Mouse (Mus musculus) gastrocnemius, adult 2 months (tissue): ENCODE results near the gene Epha10. TPM values are rescaled to one million over a fixed set of nuclear protein-coding genes. Genes with fewer than 3 reads are reported as not detected.
A peak's percentile ranks its signal among the peaks of the same experiment; 100 is the strongest.

Experiments used
- DNase-seq: peaks from one replicate; pipeline ENCODE4 v3.0.0; 2022
- H3K27ac ChIP-seq: fragments of 200-600 bp; 2 replicates; pipeline ENCODE4 v1.8.1; 2022; ENCODE audit warnings: mild to moderate bottlenecking
- H3K4me3 ChIP-seq: fragments of 200-600 bp; 2 replicates; pipeline ENCODE4 v1.8.1; 2022; ENCODE audit warnings: mild to moderate bottlenecking, moderate library complexity
- CTCF ChIP-seq: fragments of 200-600 bp; IDR thresholded peaks from 2 replicates; pipeline ENCODE4 v1.8.1; 2022; ENCODE audit warnings: antibody characterized with exemption, mild to moderate bottlenecking, moderate library complexity
- intact Hi-C: fragments of 180-260 bp; cut with DNase I; formaldehyde crosslinking; loops from one replicate; pipeline ENCODE4 v1.15.1; 2025
- total RNA-seq, 2 experiments: library from RNA; stranded (reverse); gene quantifications; 2 replicates each; pipeline ENCODE4 v1.2.3; 2021

Gene Epha10
- total RNA-seq, 2 experiments from 2014 or later: not detected

- intact Hi-C loops: no loop called here
- no peak within 1 kb of the TSS for H3K27ac ChIP-seq
- DNase-seq: no peak
- TF ChIP-seq CTCF: no peak
- H3K4me3 ChIP-seq: peak within 1 kb of the TSS; percentile 67
Measured at GRCm38 (mm10) chr4:124861283-124862188, 19.2 kb upstream of the Epha10 start, which contains the start of gene Maneal. Gene Maneal (minus strand): TSS chr4:124862171.

DNA sequence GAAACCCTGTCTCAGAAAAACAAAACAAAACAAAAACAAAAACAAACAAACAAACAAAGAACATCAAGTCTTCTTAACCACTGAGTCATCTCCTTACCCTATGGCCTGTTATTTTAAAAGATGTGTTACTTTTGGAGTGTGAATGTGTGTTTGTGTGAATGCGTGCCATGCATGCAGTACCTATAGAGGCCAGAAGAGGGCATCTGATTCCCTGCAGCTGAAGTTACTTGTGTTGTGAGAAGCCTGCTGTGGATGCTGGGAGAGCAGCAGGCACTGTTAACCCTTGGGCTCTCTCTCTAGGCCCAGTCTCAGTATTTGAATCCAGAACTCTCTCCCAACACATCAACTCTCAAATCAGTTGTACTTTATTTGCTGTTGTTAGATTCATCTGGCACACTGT is 8.0 kb upstream of the Epha10 start:
- intact Hi-C loops: no loop called here

GRCm38 (mm10) chr4:124881341-124881908 is 726 bp downstream of the Epha10 start:
- no peak for DNase-seq
- intact Hi-C loops: no loop called here
- Histone ChIP-seq H3K27ac (no peak overlapping the region), H3K4me3 (peak overlapping the region; percentile 23)
- TF ChIP-seq CTCF: no peak

More for the DNA sequence above, 8.0 kb upstream of the Epha10 start:
- TF ChIP-seq CTCF: peak; percentile 15; the same call in 1 of the 2 replicates
- DNase-seq: no peak
- Histone ChIP-seq H3K4me3 (no peak overlapping the region), H3K27ac (no peak overlapping the region)

DNA sequence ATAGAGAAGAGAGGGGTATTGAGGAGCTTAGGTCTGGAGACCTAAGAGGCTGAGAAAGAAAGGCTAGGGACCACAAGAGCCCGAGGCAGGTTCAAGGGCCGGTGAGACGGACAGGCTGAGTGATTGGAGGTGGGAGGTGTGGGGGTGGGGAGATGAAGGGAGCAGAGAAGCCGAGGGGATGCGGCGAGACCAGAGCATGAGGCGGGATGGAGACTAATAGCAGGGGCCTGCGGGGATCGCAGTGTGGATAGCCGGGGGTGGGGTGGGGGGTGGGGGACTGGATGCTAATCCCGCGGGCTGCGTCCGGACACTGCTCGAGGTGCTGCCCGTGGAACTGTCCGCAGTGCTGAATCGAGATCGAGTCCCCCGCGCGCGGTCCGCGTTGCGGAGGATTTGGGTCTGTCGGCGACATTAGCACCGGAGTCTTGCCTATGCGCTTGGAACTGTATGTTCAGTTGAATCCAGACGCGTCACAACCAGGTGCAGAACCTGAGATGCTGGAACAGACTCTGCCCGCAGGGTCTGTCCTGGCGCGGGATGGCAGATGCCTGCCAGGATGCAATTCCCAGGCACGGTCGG is 1.5 kb downstream of the Epha10 start:
- Histone ChIP-seq H3K27ac (no peak overlapping the region), H3K4me3 (no peak overlapping the region)
- intact Hi-C loops: no loop called here
- DNase-seq: no peak
- no peak for TF ChIP-seq CTCF

DNA sequence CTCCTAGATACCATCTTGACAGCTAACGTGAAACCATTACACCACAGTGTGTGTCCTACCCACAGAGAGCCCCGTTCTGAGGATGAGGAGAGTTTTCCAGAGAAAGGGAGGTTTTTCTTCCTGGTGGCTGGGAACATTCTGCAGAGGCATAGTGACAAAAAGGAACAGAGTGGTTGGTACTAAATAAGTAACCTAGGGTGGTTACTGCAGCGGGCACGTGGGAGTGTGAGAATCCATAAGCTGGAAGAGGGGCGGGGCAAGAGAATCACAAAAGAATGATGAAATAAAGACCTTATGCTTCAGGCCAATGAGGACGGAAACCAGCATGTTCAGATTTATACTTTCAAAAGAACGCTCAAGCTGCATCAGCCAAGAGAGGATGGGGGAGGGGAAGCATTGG is 8.0 kb downstream of the Epha10 start:
- no peak for DNase-seq
- intact Hi-C loops: no loop called here
- H3K4me3 ChIP-seq: no peak overlapping the region
- no peak overlapping the region for H3K27ac ChIP-seq
- TF ChIP-seq CTCF: no peak

DNA sequence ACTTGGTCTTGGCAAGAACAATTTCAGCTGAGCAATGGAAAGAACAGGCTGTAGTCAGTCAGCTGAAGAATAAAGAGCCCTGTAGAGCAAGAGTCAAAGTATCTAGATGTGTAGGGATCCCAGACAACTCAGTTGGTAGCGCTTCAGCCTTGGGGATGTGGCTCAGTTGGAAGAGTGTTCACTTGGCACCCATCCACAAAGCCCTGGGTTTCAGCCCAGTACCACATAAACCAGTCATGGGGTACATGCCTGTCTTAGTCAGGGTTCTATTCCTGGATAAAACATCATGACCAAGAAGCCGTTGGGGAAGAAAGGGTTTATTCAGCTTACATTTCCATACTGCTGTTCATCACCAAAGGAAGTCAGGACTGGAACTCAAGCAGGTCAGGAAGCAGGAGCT is 9.2 kb downstream of the Epha10 start:
- DNase-seq: no peak
- TF ChIP-seq CTCF: no peak
- Histone ChIP-seq H3K4me3 (no peak overlapping the region), H3K27ac (no peak overlapping the region)
- intact Hi-C loops: no loop called here

GRCm38 (mm10) chr4:124890831-124891230 is 10.1 kb downstream of the Epha10 start:
- no peak for DNase-seq
- H3K27ac ChIP-seq: no peak overlapping the region
- intact Hi-C loops: no loop called here
- no peak overlapping the region for H3K4me3 ChIP-seq
- no peak for TF ChIP-seq CTCF

GRCm38 (mm10) chr4:124893769-124894168 is 13.1 kb downstream of the Epha10 start:
- TF ChIP-seq CTCF: no peak
- DNase-seq: no peak
- no peak overlapping the region for H3K4me3 ChIP-seq
- intact Hi-C loops: no loop called here
- no peak overlapping the region for H3K27ac ChIP-seq

GRCm38 (mm10) chr4:124894508-124895428 is 14.1 kb downstream of the Epha10 start:
- no peak overlapping the region for H3K27ac ChIP-seq
- intact Hi-C loops: no loop called here
- no peak for TF ChIP-seq CTCF
- no peak for DNase-seq
- peak overlapping the region; percentile 42 for H3K4me3 ChIP-seq

- H3K4me3 ChIP-seq: no peak overlapping the region
- DNase-seq: no peak
- no peak overlapping the region for H3K27ac ChIP-seq
- intact Hi-C loops: no loop called here
- no peak for TF ChIP-seq CTCF
Measured at GRCm38 (mm10) chr4:124898428-124898827, 17.7 kb downstream of the Epha10 start.

DNA sequence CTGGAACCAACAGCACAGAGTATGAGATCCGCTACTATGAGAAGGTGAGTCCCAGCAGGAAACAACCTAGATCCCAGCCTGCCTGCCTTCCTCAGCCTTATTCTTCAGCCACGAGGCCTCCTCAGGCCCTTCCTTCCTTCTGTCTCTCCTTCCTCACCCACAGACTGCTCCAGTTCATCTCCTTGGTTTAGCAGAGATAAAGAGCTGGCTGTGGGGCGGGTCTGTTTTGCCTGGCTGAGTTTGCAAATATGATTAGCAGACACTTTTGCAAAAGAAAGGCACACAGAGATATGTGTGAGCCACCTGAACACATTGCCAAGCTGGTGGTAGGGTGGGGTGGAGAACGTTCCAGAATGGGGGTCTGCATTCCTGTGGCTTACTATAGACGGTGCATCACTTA is 19.2 kb downstream of the Epha10 start:
- TF ChIP-seq CTCF: no peak
- intact Hi-C loops: no loop called here
- Histone ChIP-seq H3K27ac (no peak overlapping the region), H3K4me3 (no peak overlapping the region)
- no peak for DNase-seq

GRCm38 (mm10) chr4:124905417-124905816 is 24.7 kb downstream of the Epha10 start:
- no peak overlapping the region for H3K4me3 ChIP-seq
- H3K27ac ChIP-seq: no peak overlapping the region
- TF ChIP-seq CTCF: no peak
- intact Hi-C loops: no loop called here
- DNase-seq: no peak
